Mouse (Mus musculus) heart, embryonic 13.5 days (tissue): ENCODE results near the gene Hipk4. TPM values are rescaled to one million over a fixed set of nuclear protein-coding genes. Genes with fewer than 3 reads are reported as not detected.

Experiments used
- ATAC-seq: fragments of 200-750 bp; cut with Nextera tagmentation; 2 replicates; pipeline ENCODE4 v1.8.0; 2017; ENCODE audit warnings: moderate TSS enrichment; ENCODE audit not compliant: insufficient number of reproducible peaks, low FRiP score, low TSS enrichment; ENCODE audit errors: extremely low read depth
- H3K27ac ChIP-seq: fragments of 300-500 bp; sonication (generic); replicated peaks from 2 replicates; pipeline ENCODE4 v1.5.1; 2015; ENCODE audit warnings: moderate library complexity, mild to moderate bottlenecking, inconsistent platforms
- H3K27me3 ChIP-seq: fragments of 300-500 bp; sonication (generic); replicated peaks from 2 replicates; pipeline ENCODE4 v1.6.1; 2015; ENCODE audit warnings: mild to moderate bottlenecking, inconsistent platforms
- H3K36me3 ChIP-seq: fragments of 300-500 bp; sonication (generic); 2 replicates; pipeline ENCODE4 v1.6.1; 2015; ENCODE audit warnings: mild to moderate bottlenecking, inconsistent platforms
- H3K4me1 ChIP-seq: fragments of 300-500 bp; sonication (generic); 2 replicates; pipeline ENCODE4 v1.6.1; 2015; ENCODE audit warnings: inconsistent platforms
- H3K4me2 ChIP-seq: fragments of 300-500 bp; sonication (generic); 2 replicates; pipeline ENCODE4 v1.6.1; 2015; ENCODE audit warnings: inconsistent platforms, mild to moderate bottlenecking, moderate library complexity
- H3K4me3 ChIP-seq: fragments of 300-500 bp; sonication (generic); 2 replicates; pipeline ENCODE4 v1.5.1; 2015; ENCODE audit warnings: moderate library complexity, mild to moderate bottlenecking, inconsistent platforms
- H3K9ac ChIP-seq: fragments of 300-500 bp; sonication (generic); 2 replicates; pipeline ENCODE4 v1.6.1; 2015; ENCODE audit warnings: inconsistent platforms, mild to moderate bottlenecking, moderate library complexity
- H3K9me3 ChIP-seq: fragments of 300-500 bp; sonication (generic); 2 replicates; pipeline ENCODE4 v1.6.1; 2016; ENCODE audit warnings: inconsistent platforms
- WGBS: fragments of 180-500 bp; shearing (Covaris S2); methylation state at CpG from one replicate; pipeline ENCODE4 v1.1.7; 2015; ENCODE audit warnings: mixed read lengths; 5-methylcytosine and 5-hydroxymethylcytosine counted together
- polyA plus RNA-seq: library from polyadenylated mRNA; unstranded; fragments of >200 nt; fragmentation: Nextera tagmentation; extraction: Ambion mirVana; gene quantifications from 2 replicates; pipeline ENCODE4 v1.2.1, GENCODE M21; 2015

Hipk4 gene
- polyA plus RNA-seq, 1 experiment from 2014 or later, result 0.36 TPM

DNA sequence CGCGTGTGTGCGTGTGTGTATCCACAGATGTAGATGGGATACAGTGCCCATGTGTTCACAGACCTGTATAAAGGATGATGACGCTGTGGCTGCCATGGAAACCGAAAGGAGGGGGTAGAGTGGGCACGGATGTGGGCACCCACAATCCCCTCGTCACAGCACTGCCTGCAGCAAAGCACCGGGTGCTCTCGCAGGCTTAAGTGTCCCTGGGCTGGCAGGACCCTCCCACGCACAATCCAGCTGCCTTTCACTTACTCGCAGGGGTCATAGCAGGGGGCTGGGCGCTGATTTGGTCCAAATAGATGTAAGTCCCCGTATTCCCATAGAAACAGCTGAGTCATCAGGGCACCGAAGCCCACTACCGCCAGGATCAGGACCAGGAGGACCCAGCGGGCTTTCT is 18.4 kb downstream of the Hipk4 start:
- WGBS, result 75% methylated on average over 16 of the region's 16 CpGs
- H3K9ac ChIP-seq, result peak overlapping the region; percentile 88
- peaks cover 38% of the 10 kb centered on the region for H3K36me3 ChIP-seq
- no peaks in the 10 kb centered on the region for H3K9me3 ChIP-seq
- H3K4me3 ChIP-seq, result peak overlapping the region; percentile 65
- peak overlapping the region; percentile 99; the same call in 1 of the 2 replicates for H3K4me2 ChIP-seq
- peaks cover 32% of the 10 kb centered on the region for H3K4me1 ChIP-seq
- H3K27ac ChIP-seq, result no peak overlapping the region
- no peaks in the 10 kb centered on the region for H3K27me3 ChIP-seq
- no peak; the same call in 1 of the 2 replicates for ATAC-seq

DNA sequence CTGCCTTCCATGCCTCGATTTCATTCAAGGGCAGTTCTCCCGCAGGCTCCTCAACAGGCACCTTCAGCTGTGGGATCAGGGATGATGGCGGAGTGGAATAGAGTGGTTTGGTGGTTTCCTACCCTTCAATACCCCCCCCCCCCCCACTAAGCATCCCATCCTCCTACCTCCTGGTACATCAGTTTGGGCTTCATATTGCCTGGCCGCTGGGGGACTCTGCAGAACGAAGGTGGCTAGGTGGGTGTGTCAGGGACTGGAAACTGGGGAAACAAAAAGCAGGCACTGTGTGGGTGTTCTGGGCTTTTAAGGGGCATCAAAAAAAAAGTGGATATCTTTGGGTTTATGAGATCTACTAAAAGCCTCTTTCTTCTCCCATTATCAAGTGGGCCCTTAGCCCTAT is 18.9 kb downstream of the Hipk4 start:
- no peaks in the 10 kb centered on the region for H3K9me3 ChIP-seq
- H3K4me3 ChIP-seq, result peak overlapping the region; percentile 65
- H3K27me3 ChIP-seq, result no peaks in the 10 kb centered on the region
- no peak for ATAC-seq
- H3K4me2 ChIP-seq, result peak overlapping the region; percentile 99
- WGBS, result 58% methylated on average over 5 of the region's 5 CpGs
- peaks cover 32% of the 10 kb centered on the region for H3K4me1 ChIP-seq
- H3K36me3 ChIP-seq, result peaks cover 33% of the 10 kb centered on the region
- H3K9ac ChIP-seq, result peak overlapping the region; percentile 88
- no peak overlapping the region for H3K27ac ChIP-seq

DNA sequence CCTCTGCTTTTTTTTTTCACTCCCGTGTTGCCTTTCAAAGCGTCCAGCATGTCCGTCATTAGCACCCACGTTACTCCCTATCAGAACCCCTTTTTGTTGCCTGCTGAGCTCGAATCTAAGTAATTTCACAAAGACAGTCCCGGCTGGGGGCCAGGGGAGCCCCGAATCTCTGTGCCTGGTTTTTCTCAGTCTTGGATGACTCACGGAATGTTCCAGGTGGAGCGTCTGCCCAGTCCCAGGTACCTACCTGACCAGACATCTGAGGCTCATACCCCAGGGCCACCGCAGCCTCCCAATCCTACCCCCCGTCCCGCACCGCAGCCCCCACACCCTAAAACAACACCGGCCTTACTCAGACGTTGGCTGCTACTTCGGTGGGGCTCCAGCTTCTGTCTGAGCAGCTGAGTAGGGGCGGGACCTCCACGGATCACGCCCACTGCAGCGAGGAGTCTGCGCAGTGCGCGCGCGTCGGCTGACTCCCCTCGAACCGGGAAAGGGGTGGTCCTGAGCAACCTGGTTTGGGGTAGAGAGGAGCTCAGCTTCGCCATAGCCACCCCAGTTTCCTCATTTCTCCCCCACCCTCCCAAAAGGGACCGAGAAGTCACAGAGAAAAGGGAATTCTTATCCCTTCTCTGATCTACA is 19.4 kb downstream of the Hipk4 start:
- H3K4me2 ChIP-seq, result peak overlapping the region; percentile 99
- peak overlapping the region; percentile 65 for H3K4me3 ChIP-seq
- peaks cover 32% of the 10 kb centered on the region for H3K4me1 ChIP-seq
- no peaks in the 10 kb centered on the region for H3K9me3 ChIP-seq
- peak; percentile 81; the same call in 1 of the 2 replicates for ATAC-seq
- 1% methylated on average over 30 of the region's 30 CpGs for WGBS
- peaks cover 27% of the 10 kb centered on the region for H3K36me3 ChIP-seq
- H3K27ac ChIP-seq, result peak overlapping the region; percentile 30; the same call in 1 of the 2 replicates
- no peaks in the 10 kb centered on the region for H3K27me3 ChIP-seq
- H3K9ac ChIP-seq, result peak overlapping the region; percentile 88

DNA sequence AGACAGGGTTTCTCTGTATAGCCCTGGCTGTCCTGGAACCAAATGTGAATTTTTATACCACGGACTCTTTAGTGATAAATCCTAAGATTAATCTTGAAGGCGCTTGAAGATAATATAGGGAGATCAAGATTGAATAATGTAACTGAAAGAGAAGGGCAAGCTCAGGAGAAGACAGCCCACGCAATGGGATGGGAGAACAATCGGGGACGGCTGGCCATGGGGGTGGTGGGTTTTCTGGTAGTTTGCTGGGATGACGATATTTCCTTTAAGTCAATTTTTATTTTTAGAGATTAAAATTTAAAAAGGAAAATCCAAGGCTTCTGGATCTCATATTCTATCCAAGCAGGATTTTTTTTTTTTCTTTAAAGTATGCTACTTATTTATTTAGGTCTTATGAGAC is 20.0 kb downstream of the Hipk4 start:
- no peak for ATAC-seq
- Histone ChIP-seq H3K4me3 (peak overlapping the region; percentile 65), H3K9ac (peak overlapping the region; percentile 88), H3K4me2 (peak overlapping the region; percentile 99), H3K36me3 (peaks cover 21% of the 10 kb centered on the region), H3K9me3 (no peaks in the 10 kb centered on the region), H3K27me3 (no peaks in the 10 kb centered on the region), H3K4me1 (peaks cover 32% of the 10 kb centered on the region), H3K27ac (no peak overlapping the region)
- 37% methylated on average over 6 of the region's 6 CpGs for WGBS

DNA sequence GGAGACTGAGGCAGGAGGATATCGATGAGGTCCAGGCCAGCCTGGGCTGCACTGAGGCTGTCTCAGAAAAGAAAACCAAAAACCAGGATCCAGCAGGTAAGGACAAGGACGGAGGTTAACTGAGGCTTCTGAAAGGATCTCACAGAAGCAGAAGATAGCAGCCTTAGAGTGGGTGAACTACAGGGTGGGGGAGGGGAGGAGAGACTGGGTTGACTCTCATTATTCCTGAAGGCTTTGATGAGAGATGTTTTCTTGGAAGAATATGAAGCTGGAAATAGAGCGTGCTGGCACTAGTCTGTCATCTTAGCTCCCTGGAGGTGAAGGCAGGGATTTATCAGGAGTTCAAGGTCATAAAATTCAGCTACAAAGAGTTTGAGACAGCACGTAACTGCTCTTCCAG is 20.8 kb downstream of the Hipk4 start:
- Histone ChIP-seq H3K4me2 (no peak overlapping the region), H3K4me1 (peaks cover 32% of the 10 kb centered on the region), H3K9ac (0 out of 2 replicates have a peak overlapping the region, but pooled peaks have one; percentile 28), H3K9me3 (no peaks in the 10 kb centered on the region), H3K27ac (peak overlapping the region; percentile 20), H3K27me3 (no peaks in the 10 kb centered on the region), H3K36me3 (peaks cover 18% of the 10 kb centered on the region), H3K4me3 (no peak overlapping the region)
- ATAC-seq, result no peak
- WGBS, result 66% methylated on average over 4 of the region's 4 CpGs

DNA sequence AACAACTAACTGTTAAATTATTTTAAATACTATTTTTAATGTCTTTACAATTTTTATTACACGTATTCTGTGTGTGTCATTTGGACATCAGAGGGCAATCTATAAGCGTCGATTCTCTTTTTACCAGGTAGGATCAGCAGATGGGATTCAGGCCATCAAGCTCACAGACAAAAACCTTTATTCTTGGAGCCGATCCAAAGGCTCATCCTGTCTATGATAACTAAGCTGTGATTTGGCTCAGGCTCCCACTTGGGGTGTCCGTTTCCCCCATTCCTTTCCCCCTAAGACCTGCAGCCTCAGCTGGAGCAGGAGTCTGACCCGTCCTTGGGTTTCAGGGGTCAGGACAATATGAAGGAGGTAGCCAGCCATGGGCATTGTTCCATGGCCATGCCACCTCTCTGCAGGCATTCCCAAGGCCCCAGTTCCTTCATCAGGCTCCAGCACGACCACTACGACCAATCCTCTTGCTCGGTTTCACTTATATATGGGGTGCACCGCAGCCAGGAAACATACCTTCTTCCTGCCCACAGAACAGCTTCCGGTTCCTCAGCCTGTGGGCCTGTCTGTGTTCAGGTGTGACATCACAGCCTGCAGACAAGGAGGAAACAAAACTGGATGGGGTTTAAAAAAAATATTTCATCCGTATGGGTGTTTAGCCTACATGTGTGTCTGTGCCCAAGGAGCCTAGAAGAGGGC is 21.8 kb downstream of the Hipk4 start:
- no peaks in the 10 kb centered on the region for H3K27me3 ChIP-seq
- ATAC-seq, result no peak
- 76% methylated on average over 12 of the region's 12 CpGs for WGBS
- no peak overlapping the region for H3K9ac ChIP-seq
- no peak overlapping the region for H3K4me3 ChIP-seq
- peaks cover 32% of the 10 kb centered on the region for H3K4me1 ChIP-seq
- H3K4me2 ChIP-seq, result no peak overlapping the region
- no peak overlapping the region for H3K27ac ChIP-seq
- H3K36me3 ChIP-seq, result peaks cover 9% of the 10 kb centered on the region
- no peaks in the 10 kb centered on the region for H3K9me3 ChIP-seq

DNA sequence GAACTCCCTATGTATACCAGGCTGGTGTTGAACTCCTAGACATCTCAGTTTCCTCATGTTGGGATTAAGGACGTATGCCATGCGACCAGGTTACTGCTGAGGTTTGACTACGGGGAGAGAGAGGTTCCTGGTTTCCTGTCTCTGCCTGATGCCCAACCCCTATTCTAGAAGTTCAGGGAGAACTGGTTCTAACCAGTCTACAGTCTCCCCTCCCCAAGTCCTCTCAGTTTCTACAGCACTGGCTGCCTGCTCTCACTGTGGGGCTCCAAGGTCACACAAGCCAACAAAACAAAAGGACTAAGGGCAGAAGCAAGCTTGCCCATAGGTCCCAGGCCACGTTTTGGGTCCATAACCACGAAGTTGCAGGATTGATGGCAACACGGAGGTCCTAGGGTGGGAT is 26.5 kb downstream of the Hipk4 start:
- no peak for ATAC-seq
- WGBS, result 64% methylated on average over 6 of the region's 6 CpGs
- no peaks in the 10 kb centered on the region for H3K9me3 ChIP-seq
- H3K4me3 ChIP-seq, result no peak overlapping the region
- H3K27me3 ChIP-seq, result no peaks in the 10 kb centered on the region
- no peak overlapping the region for H3K4me2 ChIP-seq
- no peak overlapping the region for H3K27ac ChIP-seq
- H3K4me1 ChIP-seq, result peaks cover 25% of the 10 kb centered on the region
- peaks cover under 1% of the 10 kb centered on the region; the same call in 1 of the 2 replicates for H3K36me3 ChIP-seq
- 0 out of 2 replicates have a peak overlapping the region, but pooled peaks have one; percentile 29 for H3K9ac ChIP-seq

DNA sequence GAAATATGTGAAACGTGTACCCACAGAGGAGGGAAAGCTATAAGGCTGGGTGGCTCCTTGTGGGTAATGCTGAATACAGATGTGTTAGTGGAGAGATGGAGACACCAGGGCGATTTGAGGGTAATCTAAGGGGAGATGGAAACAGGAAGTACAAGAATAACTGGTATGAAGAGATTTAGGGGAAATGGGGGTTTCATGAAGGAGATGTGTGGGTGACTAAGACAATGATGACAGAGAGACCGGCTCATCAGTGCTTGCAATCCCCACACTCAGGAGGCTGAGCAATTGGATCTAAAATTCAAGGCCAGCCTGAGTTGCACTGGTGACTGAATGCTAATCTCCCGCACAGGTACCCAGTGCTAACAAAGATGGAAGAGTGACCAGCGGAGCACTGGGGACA is 29.0 kb downstream of the Hipk4 start:
- Histone ChIP-seq H3K27me3 (no peaks in the 10 kb centered on the region), H3K36me3 (peaks cover 21% of the 10 kb centered on the region), H3K4me3 (peak overlapping the region; percentile 78), H3K4me2 (peak overlapping the region; percentile 94), H3K9me3 (no peaks in the 10 kb centered on the region), H3K4me1 (peaks cover 20% of the 10 kb centered on the region), H3K27ac (no peak overlapping the region), H3K9ac (peak overlapping the region; percentile 91)
- ATAC-seq, result no peak
- 55% methylated on average over 5 of the region's 5 CpGs for WGBS

DNA sequence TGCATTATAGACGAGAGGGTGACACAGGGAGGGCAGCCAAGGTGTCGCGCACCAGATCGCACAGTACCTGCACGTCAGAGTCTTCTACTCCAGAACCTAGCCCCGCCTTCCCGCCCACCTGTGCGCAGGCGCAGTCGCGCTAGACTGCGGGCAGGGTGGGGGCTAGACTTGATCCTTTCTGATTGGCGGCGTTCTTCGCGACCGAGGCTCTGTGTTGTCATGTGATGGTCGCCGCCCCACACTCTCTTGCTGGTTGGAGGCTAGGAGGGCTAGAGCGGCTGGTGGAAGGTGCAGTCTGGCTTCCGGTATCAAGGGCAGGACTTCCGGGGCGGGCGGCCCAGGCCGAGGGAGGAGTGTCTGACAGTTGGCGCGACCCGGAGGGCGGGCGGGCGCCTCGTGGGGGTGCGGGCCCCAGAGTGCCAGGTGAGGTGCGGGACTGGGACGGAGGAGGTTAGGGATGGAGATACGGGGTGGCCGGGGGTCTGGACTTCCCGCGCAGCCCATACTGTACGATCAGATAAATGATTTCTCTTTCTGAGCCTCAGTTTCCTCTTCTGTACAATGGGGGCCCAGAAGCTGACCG is 30.0 kb downstream of the Hipk4 start, which contains the start of the genes Pld3 and 2310022A10Rik:
Gene Pld3 (minus strand): TSS at position 288 of the 583 bp plus-strand sequence.
Gene 2310022A10Rik (plus strand): TSS at position 303 of the 583 bp plus-strand sequence.
- Histone ChIP-seq H3K27ac (peak within 1 kb of the TSS; percentile 48), H3K27me3 (no peaks in the 10 kb centered on the region), H3K4me2 (peak within 1 kb of the TSS; percentile 94), H3K36me3 (peaks cover 21% of the 10 kb centered on the region), H3K9me3 (no peaks in the 10 kb centered on the region), H3K4me3 (peak within 1 kb of the TSS; percentile 78), H3K4me1 (peaks cover 20% of the 10 kb centered on the region), H3K9ac (peak within 1 kb of the TSS; percentile 91)
- peak; percentile 95 for ATAC-seq
- under 1% methylated on average over 41 of the region's 41 CpGs for WGBS

DNA sequence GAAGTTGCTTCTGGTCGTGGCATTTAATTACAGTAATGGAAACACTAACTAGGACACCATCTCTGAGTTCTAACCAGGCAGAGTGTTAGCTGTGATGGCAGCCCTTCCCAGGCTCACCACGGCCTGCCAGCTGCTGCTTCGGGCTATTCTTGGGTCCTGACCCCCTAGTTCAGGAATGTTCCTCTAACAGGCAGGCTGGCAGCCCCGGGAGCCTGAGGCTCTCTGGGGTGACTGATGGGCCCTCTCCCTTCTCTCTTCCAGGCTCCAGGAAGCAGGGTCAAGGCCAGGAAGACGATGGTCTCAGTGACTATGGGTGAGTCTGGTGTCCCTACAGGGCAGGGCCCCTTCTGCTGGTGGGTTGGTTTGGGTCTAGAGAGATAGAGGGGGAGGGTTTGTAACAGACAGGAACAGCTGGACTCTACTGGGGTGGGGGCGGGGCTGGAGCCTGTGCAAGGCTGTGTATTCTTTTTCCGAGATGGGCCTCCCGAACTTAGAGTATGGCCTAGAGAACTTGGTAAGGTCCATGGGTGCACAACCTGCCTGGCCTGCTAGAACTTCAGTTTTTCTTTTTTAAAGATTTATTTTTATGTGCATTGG is 37.3 kb downstream of the Hipk4 start:
- peak overlapping the region; percentile 25 for H3K4me3 ChIP-seq
- WGBS, result 43% methylated on average over 8 of the region's 8 CpGs
- H3K9ac ChIP-seq, result peak overlapping the region; percentile 58
- ATAC-seq, result peak; percentile 51
- H3K36me3 ChIP-seq, result peaks cover 78% of the 10 kb centered on the region
- H3K27ac ChIP-seq, result peak overlapping the region; percentile 87
- no peaks in the 10 kb centered on the region for H3K27me3 ChIP-seq
- no peaks in the 10 kb centered on the region for H3K9me3 ChIP-seq
- H3K4me1 ChIP-seq, result peaks cover 26% of the 10 kb centered on the region
- H3K4me2 ChIP-seq, result peak overlapping the region; percentile 52

DNA sequence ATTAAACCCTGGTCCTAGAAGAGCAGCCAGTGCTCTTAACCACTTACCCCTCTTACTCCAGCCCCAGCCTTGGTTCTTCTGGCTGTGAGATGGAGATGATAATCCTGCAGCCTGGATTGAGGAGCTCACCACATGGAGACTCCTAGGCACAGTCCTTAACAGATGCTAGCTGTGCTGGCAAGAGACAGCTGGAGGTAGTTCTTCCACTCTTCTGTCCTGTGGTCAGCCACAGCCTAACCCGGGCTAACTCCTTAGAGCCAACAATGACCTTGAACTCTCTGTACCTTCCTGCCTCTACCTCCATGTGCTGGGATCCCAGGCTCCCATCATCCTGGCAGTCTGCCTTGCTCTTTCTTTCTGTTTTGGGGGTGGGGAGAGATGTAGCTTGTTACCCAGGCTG is 37.9 kb downstream of the Hipk4 start:
- Histone ChIP-seq H3K36me3 (peaks cover 78% of the 10 kb centered on the region), H3K4me2 (peak overlapping the region; percentile 52), H3K9ac (peak overlapping the region; percentile 58), H3K27me3 (no peaks in the 10 kb centered on the region), H3K4me3 (peak overlapping the region; percentile 25), H3K4me1 (peaks cover 26% of the 10 kb centered on the region), H3K9me3 (no peaks in the 10 kb centered on the region), H3K27ac (peak overlapping the region; percentile 87)
- no peak; the same call in 1 of the 2 replicates for ATAC-seq
- WGBS, result 74% methylated on average over 1 of the region's 1 CpGs
